Mouse (Mus musculus): ENCODE data around the gene Olfr156. TPM values are rescaled to one million over a fixed set of nuclear protein-coding genes. Genes with fewer than 3 reads are reported as not detected.

The Olfr156 gene
- polyA plus RNA-seq (2015; fragmentation: Nextera tagmentation; extraction: Ambion mirVana) = not detected in 2 replicates

GRCm38 (mm10) chr4:43823845-43824337 lies at the start of gene Olfr156:
Olfr156 (minus strand) TSS chr4:43823895.
- no peaks in the 10 kb centered on the region for H3K4me1 ChIP-seq (ENCODE audit: control insufficient read depth, insufficient read depth, low read length)
- no peak within 1 kb of the TSS for H3K27ac ChIP-seq (ENCODE audit: low read length)
- ATAC-seq = no peak
- no peaks in the 10 kb centered on the region for H3K27me3 ChIP-seq (replicated peaks; ENCODE audit: control insufficient read depth, insufficient read depth, low read length)
- H3K9me3 ChIP-seq (ENCODE audit: control insufficient read depth, low read length) = no peaks in the 10 kb centered on the region
- H3K9ac ChIP-seq (ENCODE audit: low read depth, low read length) = no peak within 1 kb of the TSS
- no peak within 1 kb of the TSS for H3K4me3 ChIP-seq (ENCODE audit: low read length)
- no peak within 1 kb of the TSS for H3K4me2 ChIP-seq (ENCODE audit: low read depth, low read length)
- no peaks in the 10 kb centered on the region for H3K36me3 ChIP-seq (ENCODE audit: control insufficient read depth, insufficient read depth, low read length)
- 10% methylated on average over 7 of the region's 7 CpGs for WGBS

- H3K9me3 ChIP-seq (ENCODE audit: control insufficient read depth, low read length) = no peaks in the 10 kb centered on the region
- H3K4me1 ChIP-seq (ENCODE audit: control insufficient read depth, insufficient read depth, low read length) = peaks cover 3% of the 10 kb centered on the region
- no peak overlapping the region for H3K27ac ChIP-seq (ENCODE audit: low read length)
- 73% methylated on average over 10 of the region's 10 CpGs for WGBS
- no peak overlapping the region for H3K4me2 ChIP-seq (ENCODE audit: low read depth, low read length)
- no peak overlapping the region for H3K9ac ChIP-seq (ENCODE audit: low read depth, low read length)
- no peaks in the 10 kb centered on the region for H3K27me3 ChIP-seq (replicated peaks; ENCODE audit: control insufficient read depth, insufficient read depth, low read length)
- no peaks in the 10 kb centered on the region for H3K36me3 ChIP-seq (ENCODE audit: control insufficient read depth, insufficient read depth, low read length)
- H3K4me3 ChIP-seq (ENCODE audit: low read length) = no peak overlapping the region
- ATAC-seq = no peak
These were observed 46.1 kb upstream of the Olfr156 start for GRCm38 (mm10) chr4:43869821-43870220.

- ATAC-seq = no peak
- H3K4me3 ChIP-seq (ENCODE audit: low read length) = no peak overlapping the region
- no peaks in the 10 kb centered on the region for H3K4me1 ChIP-seq (ENCODE audit: control insufficient read depth, insufficient read depth, low read length)
- no peaks in the 10 kb centered on the region for H3K36me3 ChIP-seq (ENCODE audit: control insufficient read depth, insufficient read depth, low read length)
- WGBS = 70% methylated on average over 4 of the region's 4 CpGs
- no peak overlapping the region for H3K27ac ChIP-seq (ENCODE audit: low read length)
- H3K9ac ChIP-seq (ENCODE audit: low read depth, low read length) = no peak overlapping the region
- no peaks in the 10 kb centered on the region for H3K9me3 ChIP-seq (ENCODE audit: control insufficient read depth, low read length)
- no peak overlapping the region for H3K4me2 ChIP-seq (ENCODE audit: low read depth, low read length)
- no peaks in the 10 kb centered on the region for H3K27me3 ChIP-seq (replicated peaks; ENCODE audit: control insufficient read depth, insufficient read depth, low read length)
These were observed 39.6 kb upstream of the Olfr156 start for GRCm38 (mm10) chr4:43863298-43863697.

- 0 out of 2 replicates have a peak, but pooled peaks have one; percentile 18 for ATAC-seq
- H3K4me2 ChIP-seq (ENCODE audit: low read depth, low read length) = no peak overlapping the region
- no peaks in the 10 kb centered on the region for H3K36me3 ChIP-seq (ENCODE audit: control insufficient read depth, insufficient read depth, low read length)
- no peak overlapping the region for H3K9ac ChIP-seq (ENCODE audit: low read depth, low read length)
- no peaks in the 10 kb centered on the region for H3K9me3 ChIP-seq (ENCODE audit: control insufficient read depth, low read length)
- no peak overlapping the region for H3K27ac ChIP-seq (ENCODE audit: low read length)
- no peaks in the 10 kb centered on the region for H3K4me1 ChIP-seq (ENCODE audit: control insufficient read depth, insufficient read depth, low read length)
- WGBS = 17% methylated on average over 14 of the region's 14 CpGs
- H3K27me3 ChIP-seq (replicated peaks; ENCODE audit: control insufficient read depth, insufficient read depth, low read length) = no peaks in the 10 kb centered on the region
- H3K4me3 ChIP-seq (ENCODE audit: low read length) = no peak overlapping the region
These were observed 37.2 kb upstream of the Olfr156 start for GRCm38 (mm10) chr4:43860744-43861519.

- H3K4me3 ChIP-seq (ENCODE audit: low read length) = no peak overlapping the region
- H3K4me1 ChIP-seq (ENCODE audit: control insufficient read depth, insufficient read depth, low read length) = no peaks in the 10 kb centered on the region
- 71% methylated on average over 10 of the region's 10 CpGs for WGBS
- no peak overlapping the region for H3K4me2 ChIP-seq (ENCODE audit: low read depth, low read length)
- no peak overlapping the region for H3K9ac ChIP-seq (ENCODE audit: low read depth, low read length)
- no peak for ATAC-seq
- H3K9me3 ChIP-seq (ENCODE audit: control insufficient read depth, low read length) = no peaks in the 10 kb centered on the region
- H3K36me3 ChIP-seq (ENCODE audit: control insufficient read depth, insufficient read depth, low read length) = no peaks in the 10 kb centered on the region
- no peak overlapping the region for H3K27ac ChIP-seq (ENCODE audit: low read length)
- H3K27me3 ChIP-seq (replicated peaks; ENCODE audit: control insufficient read depth, insufficient read depth, low read length) = no peaks in the 10 kb centered on the region
These were observed 36.2 kb upstream of the Olfr156 start for GRCm38 (mm10) chr4:43859886-43860285.

- Histone ChIP-seq H3K4me1 (ENCODE audit: control insufficient read depth, insufficient read depth, low read length) (no peaks in the 10 kb centered on the region), H3K9me3 (ENCODE audit: control insufficient read depth, low read length) (no peaks in the 10 kb centered on the region), H3K4me2 (ENCODE audit: low read depth, low read length) (no peak overlapping the region), H3K27ac (ENCODE audit: low read length) (no peak overlapping the region), H3K9ac (ENCODE audit: low read depth, low read length) (no peak overlapping the region), H3K27me3 (replicated peaks; ENCODE audit: control insufficient read depth, insufficient read depth, low read length) (no peaks in the 10 kb centered on the region), H3K36me3 (ENCODE audit: control insufficient read depth, insufficient read depth, low read length) (no peaks in the 10 kb centered on the region), H3K4me3 (ENCODE audit: low read length) (no peak overlapping the region)
- no peak for ATAC-seq
- WGBS = 68% methylated on average over 8 of the region's 8 CpGs
These were observed 30.4 kb upstream of the Olfr156 start for GRCm38 (mm10) chr4:43854101-43854500.

- no peak within 1 kb of the TSS for H3K4me3 ChIP-seq (ENCODE audit: low read length)
- no peaks in the 10 kb centered on the region for H3K4me1 ChIP-seq (ENCODE audit: control insufficient read depth, insufficient read depth, low read length)
- ATAC-seq = no peak
- H3K4me2 ChIP-seq (ENCODE audit: low read depth, low read length) = no peak within 1 kb of the TSS
- H3K9me3 ChIP-seq (ENCODE audit: control insufficient read depth, low read length) = no peaks in the 10 kb centered on the region
- H3K36me3 ChIP-seq (ENCODE audit: control insufficient read depth, insufficient read depth, low read length) = no peaks in the 10 kb centered on the region
- no peaks in the 10 kb centered on the region for H3K27me3 ChIP-seq (replicated peaks; ENCODE audit: control insufficient read depth, insufficient read depth, low read length)
- 85% methylated on average over 6 of the region's 6 CpGs for WGBS
- no peak within 1 kb of the TSS for H3K9ac ChIP-seq (ENCODE audit: low read depth, low read length)
- no peak within 1 kb of the TSS for H3K27ac ChIP-seq (ENCODE audit: low read length)
These were observed 27.6 kb upstream of the Olfr156 start, which contains the start of gene Olfr155 for GRCm38 (mm10) chr4:43851265-43851664. Olfr155 (plus strand) TSS chr4:43851565.

GRCm38 (mm10) chr4:43840101-43840500 lies 16.4 kb upstream of the Olfr156 start, which contains the start of gene Olfr157:
Olfr157 (minus strand) TSS chr4:43840201.
- Histone ChIP-seq H3K27me3 (replicated peaks; ENCODE audit: control insufficient read depth, insufficient read depth, low read length) (no peaks in the 10 kb centered on the region), H3K4me2 (ENCODE audit: low read depth, low read length) (no peak within 1 kb of the TSS), H3K4me3 (ENCODE audit: low read length) (no peak within 1 kb of the TSS), H3K27ac (ENCODE audit: low read length) (no peak within 1 kb of the TSS), H3K36me3 (ENCODE audit: control insufficient read depth, insufficient read depth, low read length) (no peaks in the 10 kb centered on the region), H3K9me3 (ENCODE audit: control insufficient read depth, low read length) (no peaks in the 10 kb centered on the region), H3K4me1 (ENCODE audit: control insufficient read depth, insufficient read depth, low read length) (no peaks in the 10 kb centered on the region), H3K9ac (ENCODE audit: low read depth, low read length) (no peak within 1 kb of the TSS)
- ATAC-seq = no peak
- 68% methylated on average over 1 of the region's 1 CpGs for WGBS

- WGBS = 66% methylated on average over 3 of the region's 3 CpGs
- H3K9me3 ChIP-seq (ENCODE audit: control insufficient read depth, low read length) = no peaks in the 10 kb centered on the region
- ATAC-seq = no peak
These were observed 14.6 kb upstream of the Olfr156 start for GRCm38 (mm10) chr4:43838326-43838725.

More at GRCm38 (mm10) chr4:43838326-43838725, 14.6 kb upstream of the Olfr156 start:
- Histone ChIP-seq H3K27ac (ENCODE audit: low read length) (no peak overlapping the region), H3K4me2 (ENCODE audit: low read depth, low read length) (no peak overlapping the region), H3K4me3 (ENCODE audit: low read length) (no peak overlapping the region), H3K36me3 (ENCODE audit: control insufficient read depth, insufficient read depth, low read length) (no peaks in the 10 kb centered on the region), H3K27me3 (replicated peaks; ENCODE audit: control insufficient read depth, insufficient read depth, low read length) (no peaks in the 10 kb centered on the region), H3K4me1 (ENCODE audit: control insufficient read depth, insufficient read depth, low read length) (no peaks in the 10 kb centered on the region), H3K9ac (ENCODE audit: low read depth, low read length) (no peak overlapping the region)
